Mouse (Mus musculus): ENCODE measurements around the gene Masp2. TPM values are rescaled to one million over a fixed set of nuclear protein-coding genes. Genes with fewer than 3 reads are reported as not detected.

Masp2 gene
- total RNA-seq (2023) = not detected

DNA sequence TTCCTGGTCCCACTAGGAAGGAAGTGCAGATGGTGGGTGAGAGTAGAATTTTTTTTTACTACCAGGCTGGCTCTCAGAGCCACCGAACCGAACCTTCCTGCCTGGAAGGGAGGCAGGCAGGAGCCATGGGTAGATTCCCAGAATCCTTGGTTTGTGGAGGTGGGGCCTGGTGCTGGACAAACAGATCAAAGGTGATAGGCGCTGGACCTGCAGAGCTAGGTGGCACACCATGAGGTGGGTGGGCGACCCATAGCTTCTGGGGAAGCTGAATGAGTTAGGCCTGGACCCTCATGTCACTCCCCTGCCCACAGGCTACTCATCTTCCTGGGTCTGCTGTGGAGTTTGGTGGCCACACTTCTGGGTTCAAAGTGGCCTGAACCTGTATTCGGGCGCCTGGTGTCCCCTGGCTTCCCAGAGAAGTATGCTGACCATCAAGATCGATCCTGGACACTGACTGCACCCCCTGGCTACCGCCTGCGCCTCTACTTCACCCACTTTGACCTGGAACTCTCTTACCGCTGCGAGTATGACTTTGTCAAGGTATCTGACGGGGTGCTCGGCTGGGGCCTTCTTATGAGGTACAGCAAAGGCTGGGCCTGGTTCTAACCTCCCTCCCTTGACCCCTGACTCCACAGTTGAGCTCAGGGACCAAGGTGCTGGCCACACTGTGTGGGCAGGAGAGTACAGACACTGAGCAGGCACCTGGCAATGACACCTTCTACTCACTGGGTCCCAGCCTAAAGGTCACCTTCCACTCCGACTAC is at the start of gene Masp2:
Gene Masp2, plus strand, starts transcription at position 198 of the 764 bp plus-strand sequence.

DNA sequence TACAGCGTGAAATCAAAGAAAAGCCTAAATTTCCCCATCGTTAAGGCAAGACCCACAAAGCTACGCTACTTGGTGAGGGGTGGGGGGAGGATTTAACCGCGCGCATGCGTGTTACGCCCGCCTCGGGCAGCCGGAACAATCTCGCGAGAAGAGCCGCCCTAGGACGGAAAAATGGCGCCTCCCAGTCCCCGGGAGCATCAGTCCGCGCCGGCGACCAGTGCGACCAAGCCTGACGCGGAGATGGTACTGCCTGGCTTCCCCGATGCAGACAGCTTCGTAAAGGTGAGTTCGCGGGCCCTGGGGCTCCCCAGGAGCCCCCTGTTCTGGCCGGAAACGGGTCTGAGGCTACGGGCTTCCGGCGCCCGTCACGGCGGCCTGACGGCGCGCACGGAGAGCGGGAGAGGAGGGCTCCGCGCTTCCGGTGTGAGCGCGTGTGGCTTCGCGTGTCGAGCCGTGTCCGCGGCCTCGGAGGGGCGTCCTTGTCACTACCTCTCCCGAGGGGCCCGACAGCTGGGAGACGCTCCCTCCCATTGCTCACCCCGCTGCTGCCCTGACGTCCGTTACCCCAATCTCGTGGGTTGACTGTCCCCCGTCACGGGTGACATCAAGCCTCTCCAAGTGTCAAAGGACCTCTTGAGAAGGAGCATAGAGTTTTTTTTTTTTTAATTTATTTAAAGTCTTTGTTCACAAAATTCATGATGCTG is 43.9 kb upstream of the Masp2 start, which contains the start of gene Exosc10:
Gene Exosc10, plus strand, starts transcription at position 133 of the 704 bp plus-strand sequence.

DNA sequence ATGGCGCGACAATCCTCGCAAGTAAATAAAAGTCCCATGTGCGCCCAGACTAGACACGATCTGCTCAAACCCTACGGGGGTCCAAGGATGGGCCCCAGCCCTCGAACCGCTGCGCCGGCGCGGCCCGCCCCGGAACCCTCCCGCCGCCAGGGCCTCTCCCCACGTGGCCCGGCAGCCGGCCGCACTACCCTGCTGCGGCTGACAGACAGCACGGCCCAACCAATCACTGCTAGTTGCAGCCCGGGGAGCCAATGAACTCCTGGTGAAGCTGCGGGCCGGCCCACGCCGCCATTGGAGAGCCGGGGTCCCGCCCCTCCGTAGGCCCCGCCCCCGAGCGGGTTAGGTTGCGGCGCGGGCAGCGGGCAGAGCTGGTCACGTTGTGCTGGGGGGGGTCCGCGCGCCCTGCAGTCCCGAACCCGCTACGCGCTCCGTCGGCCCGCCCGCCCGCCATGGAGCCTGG is 11.2 kb upstream of the Masp2 start, which contains the start of gene Srm:
Gene Srm, plus strand, starts transcription at position 333 of the 460 bp plus-strand sequence.

DNA sequence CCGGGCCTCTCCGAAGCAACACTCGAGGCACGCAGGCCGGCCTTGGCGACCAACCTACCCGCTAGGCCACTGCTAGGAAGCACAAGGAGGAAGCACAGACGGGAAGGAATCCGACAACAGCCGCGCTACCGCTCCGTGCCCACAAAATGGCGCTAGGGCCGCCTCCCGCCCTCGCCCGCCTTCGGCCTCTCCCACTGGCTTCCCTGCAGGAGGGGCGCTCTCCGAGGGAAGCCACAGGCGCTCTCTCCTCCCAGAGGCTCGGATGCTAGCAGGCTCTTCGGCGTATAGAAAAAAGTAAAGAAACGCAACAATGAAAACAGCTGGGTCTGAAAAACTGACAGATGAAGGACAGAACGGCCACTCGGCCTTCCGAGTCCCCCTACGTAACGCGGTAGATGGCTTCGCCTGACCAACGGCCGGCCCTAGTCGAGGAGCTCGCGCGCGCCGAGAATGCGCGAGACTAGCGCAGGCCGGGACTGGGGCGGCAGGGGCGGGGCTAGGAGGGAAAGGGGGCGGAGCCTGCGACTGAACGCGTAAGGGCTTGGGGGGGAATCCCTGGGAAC is 24.4 kb downstream of the Masp2 start, which contains the start of gene Tardbp:
Gene Tardbp, minus strand, starts transcription at position 397 of the 563 bp plus-strand sequence.

DNA sequence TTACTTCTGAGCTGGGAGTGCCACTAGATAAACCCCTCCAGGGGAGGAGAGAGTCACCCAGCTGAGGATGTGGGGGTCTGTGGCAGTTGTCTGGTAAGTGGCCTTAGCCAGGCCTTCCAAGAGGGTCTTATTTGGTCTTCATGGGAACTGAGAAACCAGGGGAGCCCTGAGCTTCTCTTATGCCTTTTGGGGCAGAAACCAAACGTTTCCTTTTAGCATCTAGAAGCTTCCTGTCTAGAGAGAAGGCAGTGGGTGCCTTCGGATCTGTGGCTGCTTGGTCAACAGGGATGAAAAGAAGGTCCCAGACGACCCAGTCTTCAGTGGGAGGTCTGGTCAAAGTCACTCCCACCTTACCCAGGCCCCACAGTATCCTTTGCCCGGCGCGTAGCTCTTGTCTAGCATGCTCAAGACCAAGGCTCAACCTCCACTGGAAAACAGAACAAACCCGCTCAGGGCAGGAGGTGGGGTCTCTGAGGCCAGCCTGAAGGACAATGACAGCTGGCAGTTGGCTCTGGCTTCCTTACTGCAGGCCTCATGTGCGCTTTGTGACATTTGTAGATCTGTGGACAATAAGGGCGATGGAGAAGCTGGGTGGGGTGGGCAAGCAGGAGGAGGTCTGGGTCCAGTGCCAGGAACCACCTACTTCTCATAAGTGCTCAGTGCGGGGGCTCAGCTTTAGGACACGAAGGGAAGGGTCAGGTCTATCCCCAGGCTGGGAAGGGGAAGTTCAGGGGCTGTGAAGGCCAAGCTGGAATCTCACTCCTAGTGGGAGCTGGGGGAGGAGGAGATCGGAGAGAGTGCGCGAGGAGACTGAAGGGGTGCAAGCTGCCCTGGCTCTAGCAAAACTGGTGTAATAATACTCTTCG is 41.2 kb downstream of the Masp2 start, which contains the start of gene Gm572:
Gene Gm572, plus strand, starts transcription at position 27 of the 866 bp plus-strand sequence.

Other genes starting within 250 kb of the Masp2 start
- gene Ubiad1, start 157.8 kb upstream of the Masp2 start, total RNA-seq (2023) = 1 to 10 TPM; 4.5 to 5.1 TPM
- 10 to 100 TPM; 21.1 to 31.2 TPM for gene Mtor, start 153.9 kb upstream of the Masp2 start, total RNA-seq (2023)
- gene Angptl7, start 102.1 kb upstream of the Masp2 start, total RNA-seq (2023) = not detected
- gene Exosc10, start 44.1 kb upstream of the Masp2 start, total RNA-seq (2023) = 10 to 100 TPM; 41.0 to 44.8 TPM
- 10 to 100 TPM; 18.3 TPM for gene Srm, start 11.1 kb upstream of the Masp2 start, total RNA-seq (2023)
- gene Tardbp, start 24.5 kb downstream of the Masp2 start, total RNA-seq (2023) = 100 to 1,000 TPM; 166 to 184 TPM
- gene Gm572, start 40.8 kb downstream of the Masp2 start, total RNA-seq (2023) = not detected
- 10 to 100 TPM; 12.9 to 16.7 TPM for gene Casz1, start 201.9 kb downstream of the Masp2 start, total RNA-seq (2023)